ENCODE assay signal across 9 mouse cellular contexts in the genomic region with DNA sequence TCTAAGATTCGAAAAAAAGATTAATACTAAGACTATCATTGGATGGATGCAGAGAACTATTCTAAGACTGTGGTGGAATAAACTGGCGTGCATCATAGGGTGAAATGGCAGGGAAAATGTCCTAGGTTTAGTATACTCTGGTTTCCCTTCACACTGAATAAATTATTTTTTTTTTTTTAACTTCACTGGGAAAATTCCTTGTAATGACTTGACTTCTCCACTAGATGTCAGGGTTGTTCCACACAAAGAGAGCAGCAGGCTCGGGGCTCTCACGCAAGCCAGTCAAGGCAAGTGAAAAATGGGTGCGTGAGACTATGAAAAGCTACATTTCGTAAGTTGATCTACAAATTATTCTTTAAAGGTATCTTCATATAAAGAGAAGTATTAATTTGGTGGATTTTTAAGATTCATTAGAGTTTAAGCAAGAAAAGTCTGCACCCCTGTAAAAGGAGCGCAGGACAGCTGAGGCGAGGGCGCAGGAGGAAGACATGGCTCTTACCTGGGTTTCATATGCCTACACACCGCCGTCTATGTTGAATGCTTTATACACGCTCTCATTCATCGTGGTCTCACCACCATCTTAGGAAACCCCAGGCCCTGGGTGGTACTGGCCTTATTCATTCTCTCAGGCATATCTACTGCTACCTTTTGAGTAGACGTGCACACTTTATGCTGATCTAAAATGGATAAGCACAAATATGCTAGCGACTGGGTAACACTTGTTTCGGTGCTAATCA. TPM values are rescaled to one million over a fixed set of nuclear protein-coding genes. Genes with fewer than 3 reads are reported as not detected.
DNase-seq lines count a peak whose midpoint lies in the region; ATAC-seq and TF ChIP-seq lines count a peak whose summit lies in the region.
"Had no signal": no experiment of that assay in that cellular context is flagged by ENCODE, and none has a peak within 500 bp of the region (broad histone marks: within the 10 kb centered on the region; RNA-seq: fewer than 3 reads in every experiment).

No protein-coding gene starts in this region.

- no peak overlapping the region for H3K4me3 ChIP-seq in bone marrow, adult 2 months (replicated peaks; ENCODE audit: control insufficient read depth, low read depth, low read length)
- H3K4me3 ChIP-seq in forebrain, embryonic 14.5 days (ENCODE audit: low read depth, low read length), result no peak overlapping the region
- no peak overlapping the region for H3K4me3 ChIP-seq in kidney, embryonic 15.5 days (replicated peaks)
- H3K4me3 ChIP-seq in midbrain, postnatal 0 days (ENCODE audit: low read depth, low read length), result no peak overlapping the region
- H3K4me3 ChIP-seq: limb, embryonic 13.5 days had no signal

- no peaks in the 10 kb centered on the region for H3K4me1 ChIP-seq in bone marrow, adult 2 months (ENCODE audit: control insufficient read depth, insufficient read depth, low read length)
- no peaks in the 10 kb centered on the region for H3K4me1 ChIP-seq in forebrain, embryonic 14.5 days (ENCODE audit: control insufficient read depth, insufficient read depth, low read length)
- H3K4me1 ChIP-seq in kidney, embryonic 15.5 days, result no peaks in the 10 kb centered on the region; the same call in 1 of the 2 replicates
- H3K4me1 ChIP-seq in midbrain, postnatal 0 days (ENCODE audit: insufficient read depth, low read length), result no peaks in the 10 kb centered on the region
- H3K4me1 ChIP-seq: limb, embryonic 13.5 days had no signal

- ATAC-seq in forebrain, embryonic 14.5 days, result peak; percentile 69
- peak; percentile 44; the same call in 1 of the 2 replicates for ATAC-seq in kidney, embryonic 15.5 days (replicated peaks; ENCODE audit: low FRiP score)
- ATAC-seq in midbrain, postnatal 0 days (ENCODE audit: low FRiP score), result peak; percentile 75

- peak; percentile 44 for DNase-seq in gastrocnemius, adult 18-20 months (ENCODE audit: low spot score)
- DNase-seq in gastrocnemius, postnatal 10 days, result no peak
- peak; percentile 72 for DNase-seq in 416B (ENCODE audit: low read depth)
- DNase-seq in forebrain, embryonic 14.5 days (ENCODE audit: low spot score), result peak; percentile 86
- DNase-seq in midbrain, postnatal 0 days (ENCODE audit: low spot score), result peak; percentile 74
- no peak for DNase-seq in urinary bladder, postnatal 14 days (ENCODE audit: low spot score)

- 0 out of 2 replicates have a peak, but pooled peaks cover 4% of the 10 kb centered on the region for H3K27me3 ChIP-seq in forebrain, embryonic 14.5 days (replicated peaks; ENCODE audit: control insufficient read depth, insufficient read depth, low read length)
- H3K27me3 ChIP-seq in kidney, embryonic 15.5 days, result peaks cover 5% of the 10 kb centered on the region; the same call in 1 of the 2 replicates
- H3K27me3 ChIP-seq in midbrain, postnatal 0 days (ENCODE audit: insufficient read depth, low read length), result no peaks in the 10 kb centered on the region

- peak; percentile 53 for TF ChIP-seq CTCF in bone marrow, adult 2 months (IDR thresholded peaks at IDR 0.05; ENCODE audit: control insufficient read depth, insufficient read depth, low read length)
- peak; percentile 93 for TF ChIP-seq CTCF in midbrain, postnatal 0 days (IDR thresholded peaks at IDR 0.05)

- no peak for TF ChIP-seq POLR2A in bone marrow, adult 2 months (IDR thresholded peaks at IDR 0.05; ENCODE audit: borderline replicate concordance, control insufficient read depth, low read depth, low read length)

- WGBS in bone marrow, adult 2 months, result 40% methylated on average over 16 of the region's 16 CpGs
- WGBS in forebrain, embryonic 14.5 days, result 41% methylated on average over 16 of the region's 16 CpGs
- 38% methylated on average over 16 of the region's 16 CpGs for WGBS in kidney, embryonic 15.5 days
- 44% methylated on average over 16 of the region's 16 CpGs for WGBS in midbrain, postnatal 0 days

- H3K9me3 ChIP-seq in forebrain, embryonic 14.5 days (replicated peaks; ENCODE audit: control insufficient read depth, low read length), result no peaks in the 10 kb centered on the region
- no peaks in the 10 kb centered on the region for H3K9me3 ChIP-seq in kidney, embryonic 15.5 days (replicated peaks)
- no peaks in the 10 kb centered on the region for H3K9me3 ChIP-seq in midbrain, postnatal 0 days (ENCODE audit: low read length)
- H3K9me3 ChIP-seq: limb, embryonic 13.5 days had no signal

- H3K4me2 ChIP-seq in forebrain, embryonic 14.5 days (ENCODE audit: low read length), result no peak overlapping the region
- H3K4me2 ChIP-seq in kidney, embryonic 15.5 days, result no peak overlapping the region
- no peak overlapping the region for H3K4me2 ChIP-seq in midbrain, postnatal 0 days (ENCODE audit: low read depth, low read length, poor library complexity, severe bottlenecking)
- H3K4me2 ChIP-seq: limb, embryonic 13.5 days had no signal

- no peaks in the 10 kb centered on the region for H3K36me3 ChIP-seq in forebrain, embryonic 14.5 days (ENCODE audit: control insufficient read depth, insufficient read depth, low read length)
- H3K36me3 ChIP-seq in kidney, embryonic 15.5 days, result no peaks in the 10 kb centered on the region
- no peaks in the 10 kb centered on the region for H3K36me3 ChIP-seq in midbrain, postnatal 0 days (ENCODE audit: insufficient read depth, low read length)
- H3K36me3 ChIP-seq: limb, embryonic 13.5 days had no signal

- no peak overlapping the region for H3K9ac ChIP-seq in forebrain, embryonic 14.5 days (ENCODE audit: low read length)
- no peak overlapping the region for H3K9ac ChIP-seq in kidney, embryonic 15.5 days
- no peak overlapping the region for H3K9ac ChIP-seq in midbrain, postnatal 0 days (replicated peaks; ENCODE audit: low read length, poor library complexity, severe bottlenecking)
- H3K9ac ChIP-seq: limb, embryonic 13.5 days had no signal

- H3K27ac ChIP-seq in bone marrow, adult 2 months (ENCODE audit: control insufficient read depth, insufficient read depth, low read depth, low read length, poor library complexity), result no peak overlapping the region
- H3K27ac ChIP-seq in forebrain, embryonic 14.5 days (ENCODE audit: low read depth, low read length), result no peak overlapping the region
- no peak overlapping the region for H3K27ac ChIP-seq in kidney, embryonic 15.5 days
- H3K27ac ChIP-seq in midbrain, postnatal 0 days (ENCODE audit: low read depth, low read length), result no peak overlapping the region
- H3K27ac ChIP-seq: limb, embryonic 13.5 days had no signal

RNA-seq across cellular contexts. Expression of gene 1700015F17Rik, which starts 15.5 kb away (rescaled TPM):
- not detected for total RNA-seq in gastrocnemius, adult 18-20 months (2021)
- not detected for total RNA-seq in gastrocnemius, postnatal 10 days (2021)
- polyA plus RNA-seq in bone marrow, adult 2 months (2011; ENCODE audit: insufficient read depth, insufficient read length, low replicate concordance, missing spikeins), result not detected in 2 replicates
- not detected in 2 replicates for polyA plus RNA-seq in forebrain, embryonic 14.5 days (2014; fragmentation: Nextera tagmentation; extraction: Ambion mirVana)
- not detected in 2 replicates for polyA plus RNA-seq in kidney, embryonic 15.5 days (2015; fragmentation: Nextera tagmentation; extraction: Ambion mirVana)
- 0.42 TPM in 1 of 2 replicates, not detected in the other for total RNA-seq in midbrain, postnatal 0 days (2014; rRNA removed)
- 0.22 and 0.33 TPM in 2 replicates for polyA plus RNA-seq in midbrain, postnatal 0 days (2015; fragmentation: Nextera tagmentation; extraction: Ambion mirVana)
- polyA plus RNA-seq: limb, embryonic 13.5 days had no signal

RNA-seq across cellular contexts. Expression of gene Cldn12, which starts 20.3 kb away (rescaled TPM):
- 10 to 100 TPM in 1 of 2 experiments, 1 to 10 TPM in 1; 9.0 to 10.7 TPM for total RNA-seq in gastrocnemius, adult 18-20 months (2021)
- total RNA-seq in gastrocnemius, postnatal 10 days (2021), result 10 to 100 TPM; 13.6 to 14.2 TPM
- 1.1 and 1.9 TPM in 2 replicates for polyA plus RNA-seq in bone marrow, adult 2 months (2011; ENCODE audit: insufficient read depth, insufficient read length, low replicate concordance, missing spikeins)
- polyA plus RNA-seq in forebrain, embryonic 14.5 days (2014; fragmentation: Nextera tagmentation; extraction: Ambion mirVana), result 16.4 and 17.6 TPM in 2 replicates
- polyA plus RNA-seq in kidney, embryonic 15.5 days (2015; fragmentation: Nextera tagmentation; extraction: Ambion mirVana), result 31.4 and 32.5 TPM in 2 replicates
- total RNA-seq in midbrain, postnatal 0 days (2014; rRNA removed), result 16.7 and 21.4 TPM in 2 replicates
- polyA plus RNA-seq in midbrain, postnatal 0 days (2015; fragmentation: Nextera tagmentation; extraction: Ambion mirVana), result 13.9 and 14.5 TPM in 2 replicates

Comparison
In these comparisons a context has a peak if more than half of its experiments do, and no peak if none do; other contexts are left out.
1. DNase-seq: peak in gastrocnemius, adult 18-20 months (single experiment), 416B (single experiment), forebrain, embryonic 14.5 days (single experiment) and midbrain, postnatal 0 days (single experiment); none in gastrocnemius, postnatal 10 days (single experiment) and urinary bladder, postnatal 14 days (single experiment).
2. Peak in every context shown above with its lines, with median percentiles within 50 percentile points of each other: ATAC-seq.